Mouse (Mus musculus) liver, embryonic 14.5 days (tissue): ENCODE measurements around the gene Jund.

ENCODE experiments used
- CTCF ChIP-seq: IDR thresholded peaks from 2 replicates; pipeline ENCODE4 v1.5.1; 2016; ENCODE audit warnings: antibody characterized with exemption, low read depth, control low read depth
- EP300 ChIP-seq: IDR thresholded peaks from 2 replicates; pipeline ENCODE4 v1.6.1; 2016; ENCODE audit warnings: antibody characterized with exemption, low read depth

DNA sequence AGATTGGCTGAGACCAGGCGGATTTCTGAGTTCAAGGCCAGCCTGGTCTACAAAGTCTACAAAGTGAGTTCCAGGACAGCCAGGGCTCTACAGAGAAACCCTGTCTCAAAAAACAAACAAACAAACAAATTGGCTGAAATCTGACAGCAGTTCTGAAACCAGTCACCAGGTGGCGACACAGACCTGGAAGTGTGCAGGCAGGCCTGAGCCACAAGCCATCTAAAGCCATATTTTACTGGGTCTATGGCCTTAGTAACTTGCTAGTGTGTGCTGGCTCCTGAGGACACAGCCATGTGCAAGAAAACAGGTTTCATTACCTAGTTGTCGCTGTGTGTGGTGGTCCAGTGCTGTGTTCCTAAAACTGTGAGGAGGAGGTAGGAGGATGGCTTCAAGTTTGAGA, 22.0 kb downstream of the Jund start:
- TF ChIP-seq CTCF (peak; percentile 97), EP300 (no peak)
